Mouse (Mus musculus) heart, adult 8-10 months (tissue): ENCODE results near the gene Ube2s. TPM values are rescaled to one million over a fixed set of nuclear protein-coding genes. Genes with fewer than 3 reads are reported as not detected.
"Not testable (repeated sequence)": the region's sequence is repeated elsewhere in the genome, so short reads cannot be mapped to it uniquely, and the experiment has no call there.

Source experiments
- DNase-seq: peaks from one replicate; pipeline ENCODE4 v3.0.0; 2022; ENCODE audit warnings: low spot score
- total RNA-seq, 4 experiments: library from RNA; stranded (reverse); gene quantifications; 2 replicates each; pipeline ENCODE4 v1.2.4; 2022

Gene Ube2s
- total RNA-seq, 4 experiments from 2014 or later = 76.2 to 103 (median 88.7) TPM

DNA sequence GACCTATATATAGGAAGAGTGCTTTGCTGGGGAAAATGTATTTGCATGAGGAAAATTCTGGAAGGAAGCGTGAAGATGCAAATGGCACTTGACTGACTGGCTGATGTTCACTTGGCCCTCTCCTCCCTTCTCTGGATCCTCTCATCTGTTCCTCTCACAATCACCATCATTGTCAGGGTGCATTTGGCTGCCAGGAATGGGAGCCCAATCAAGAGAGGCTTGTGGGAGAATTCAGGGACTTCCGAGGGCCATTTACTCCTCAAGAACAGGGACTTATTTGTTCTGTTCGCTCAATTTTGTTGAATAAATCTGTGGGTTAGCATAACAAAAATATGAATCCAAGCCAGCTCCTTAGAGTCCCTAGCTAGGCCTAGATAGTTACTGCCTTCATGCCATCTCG, 9.3 kb upstream of the Ube2s start:
- DNase-seq = no peak

DNA sequence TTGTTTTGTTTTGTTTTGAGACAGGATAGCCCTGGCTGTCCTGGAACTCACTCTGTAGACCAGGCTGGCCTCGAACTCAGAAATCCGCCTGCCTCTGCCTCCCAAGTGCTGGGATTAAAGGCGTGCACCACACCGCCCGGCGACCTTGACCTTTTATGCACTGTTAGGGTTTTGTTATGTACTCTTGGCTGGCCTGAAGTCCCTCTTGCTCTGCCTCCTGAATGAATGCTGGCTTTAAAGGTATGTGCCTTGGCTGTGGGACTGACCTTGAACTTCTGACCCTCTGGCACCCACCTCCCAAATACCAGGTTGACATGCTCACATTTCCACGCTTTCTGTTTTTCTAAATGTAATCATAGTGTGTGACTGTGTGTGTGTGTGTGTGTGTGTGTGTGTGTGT, 8.5 kb upstream of the Ube2s start:
- not testable (repeated sequence) for DNase-seq

DNA sequence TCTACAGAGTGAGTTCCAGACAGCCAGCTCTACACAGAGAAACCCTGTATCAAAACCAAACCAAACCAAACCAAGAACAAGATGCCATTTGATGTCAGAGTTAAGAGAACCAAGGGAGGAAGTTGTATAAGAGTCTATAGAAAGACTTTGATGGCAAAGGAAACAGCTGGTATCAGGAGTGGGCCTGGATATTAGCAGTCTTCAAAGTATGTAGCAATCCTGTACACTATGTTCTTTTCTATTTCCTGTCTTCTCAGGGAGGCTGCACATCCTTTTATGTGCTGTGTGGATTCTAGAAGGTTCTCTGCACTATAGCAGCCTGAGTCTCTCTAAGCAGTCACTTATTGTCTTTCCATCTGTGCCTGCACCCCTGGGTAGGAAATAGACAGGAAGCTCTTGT, 4.2 kb upstream of the Ube2s start:
- DNase-seq = no peak

DNA sequence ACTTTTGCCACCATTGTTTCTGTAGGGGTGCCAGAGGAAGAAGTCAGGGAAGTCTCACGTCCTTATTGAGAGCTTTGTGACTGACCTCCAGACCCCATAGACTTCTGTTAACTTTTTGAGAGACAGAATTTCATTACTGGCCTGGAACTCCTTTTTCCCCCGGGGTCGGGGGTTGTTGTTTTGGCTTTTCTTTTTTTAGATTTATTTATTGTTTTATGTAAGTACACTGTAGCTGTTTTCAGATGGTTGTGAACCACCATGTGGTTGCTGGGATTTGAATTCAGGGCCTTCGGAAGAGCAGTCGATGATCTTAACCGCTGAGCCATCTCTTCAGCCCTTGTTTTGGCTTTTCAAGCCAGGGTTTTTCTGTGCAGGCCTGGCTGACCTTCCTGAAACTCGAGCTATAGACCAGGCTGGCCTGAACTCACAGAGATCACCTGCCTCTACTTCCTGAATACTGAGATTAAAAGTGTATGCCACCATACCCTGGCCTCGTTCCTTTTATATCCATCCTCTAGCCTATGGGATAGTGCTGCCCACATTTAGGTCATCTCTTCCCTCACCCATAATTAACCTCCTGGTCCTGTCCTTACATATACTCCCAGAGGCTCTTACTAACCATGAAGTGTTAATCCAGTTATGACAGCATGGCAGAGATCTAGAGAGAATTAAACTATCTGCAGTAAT, 858 bp upstream of the Ube2s start:
- DNase-seq = no peak

DNA sequence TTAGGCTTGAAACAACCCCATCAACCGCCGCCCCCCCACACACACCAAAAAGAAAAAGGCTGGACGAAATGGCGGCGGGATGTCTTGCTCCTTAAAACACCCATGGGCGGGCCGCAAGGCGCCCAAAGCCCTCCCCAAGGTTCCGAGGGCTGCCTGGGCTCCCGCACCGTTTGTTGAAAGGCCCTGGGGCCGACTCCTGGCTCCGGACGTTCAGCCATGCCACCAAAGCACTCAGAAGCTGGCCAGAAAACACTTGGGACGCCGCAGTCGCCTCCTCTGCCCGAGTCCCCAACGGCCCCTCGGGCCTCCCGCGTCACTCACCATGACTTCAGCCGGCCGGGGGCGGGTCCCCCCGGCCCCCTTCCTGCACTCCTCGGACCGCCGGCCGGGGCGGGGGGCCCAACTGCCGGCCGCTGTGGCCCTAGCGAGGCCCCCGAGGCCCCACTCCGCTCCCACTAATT, 518 bp downstream of the Ube2s start:
- DNase-seq = no peak

DNA sequence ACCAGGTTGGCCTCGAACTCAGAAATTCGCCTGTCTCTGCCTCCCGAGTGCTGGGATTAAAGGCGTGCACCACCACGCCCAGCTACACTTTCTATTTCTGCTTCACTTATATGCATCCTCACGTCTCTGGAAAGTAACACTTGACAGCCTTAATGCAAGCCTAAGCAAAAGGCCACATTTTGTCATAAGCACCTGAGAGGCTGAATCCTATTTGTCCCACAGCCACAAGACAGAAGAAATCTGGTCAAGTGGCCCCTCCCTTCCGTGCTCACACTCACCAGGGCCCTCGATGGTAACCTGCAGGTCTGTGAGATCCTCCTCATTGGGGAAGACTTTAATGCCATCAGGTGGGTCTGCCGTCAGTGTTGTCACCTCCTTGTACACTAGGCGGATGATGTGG, 1.3 kb downstream of the Ube2s start:
- not testable (repeated sequence) for DNase-seq

DNA sequence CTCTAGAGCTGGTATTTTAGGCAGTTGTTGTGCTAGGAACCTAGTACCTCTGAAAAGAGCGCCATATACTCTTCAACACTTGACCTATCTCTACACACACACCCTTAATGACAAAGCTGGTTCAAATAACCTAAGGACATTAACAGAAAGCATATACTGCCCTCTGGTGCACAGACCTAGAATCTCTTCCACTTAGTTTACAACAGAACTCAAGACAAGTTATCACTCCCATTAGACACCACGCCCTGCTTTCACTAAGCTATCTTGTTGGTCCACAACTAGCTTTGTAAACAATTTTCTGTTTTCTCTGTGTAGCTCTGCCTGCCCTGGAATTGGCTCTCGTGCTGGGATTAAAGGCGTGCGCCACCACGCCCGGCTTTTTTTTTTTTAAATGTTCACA, 5.7 kb downstream of the Ube2s start:
- DNase-seq = peak; percentile 41

DNA sequence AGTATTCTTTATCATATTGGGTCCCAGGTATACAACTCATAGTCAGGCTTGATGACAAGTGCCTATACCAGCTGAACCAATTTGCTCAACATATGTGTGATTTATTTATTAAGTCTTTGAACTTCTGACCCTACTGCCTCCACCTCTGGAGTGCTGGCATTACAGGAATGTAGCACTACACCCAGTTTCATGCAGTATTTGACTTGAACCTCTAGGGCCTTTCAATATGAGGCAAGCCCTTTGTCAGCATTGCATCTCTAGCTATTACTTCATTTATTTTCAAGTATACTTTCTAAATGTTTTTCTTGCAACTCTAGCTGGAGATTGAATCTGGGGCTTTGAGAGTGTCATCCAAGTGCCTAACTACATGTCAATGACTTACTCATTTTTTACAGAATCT, 10.1 kb downstream of the Ube2s start:
- DNase-seq = no peak

DNA sequence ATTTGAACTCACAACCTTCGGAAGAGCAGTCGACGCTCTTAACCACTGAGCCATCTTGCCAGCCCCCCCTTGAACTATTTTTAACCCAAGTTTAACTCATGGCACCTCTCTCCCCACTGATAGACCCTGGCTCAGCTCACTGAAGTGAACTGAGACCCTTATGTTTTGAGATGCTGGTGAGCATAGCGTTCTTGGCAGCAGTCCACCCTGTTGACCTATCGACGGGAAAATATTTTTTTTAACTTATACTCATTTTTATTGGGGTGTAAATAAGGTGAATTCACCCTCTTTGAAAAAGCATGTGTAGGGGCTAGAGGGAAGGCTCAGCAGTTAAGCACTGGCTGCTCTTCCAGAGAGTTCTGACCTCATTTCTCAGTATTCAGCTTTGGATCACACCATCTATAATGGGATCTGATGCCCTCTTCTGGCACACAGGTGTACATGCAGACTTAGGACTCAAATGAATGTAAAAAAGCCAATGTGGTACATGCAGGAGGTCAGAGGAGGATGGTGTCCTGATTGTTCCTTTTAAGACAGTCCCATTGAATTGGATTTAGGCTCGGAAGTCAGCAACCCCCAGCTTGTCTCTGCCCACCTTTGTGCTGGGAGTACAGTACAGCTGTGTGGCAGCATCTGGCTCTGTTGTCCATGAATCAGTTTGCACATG, 16.5 kb downstream of the Ube2s start:
- peak; percentile 21 for DNase-seq

DNA sequence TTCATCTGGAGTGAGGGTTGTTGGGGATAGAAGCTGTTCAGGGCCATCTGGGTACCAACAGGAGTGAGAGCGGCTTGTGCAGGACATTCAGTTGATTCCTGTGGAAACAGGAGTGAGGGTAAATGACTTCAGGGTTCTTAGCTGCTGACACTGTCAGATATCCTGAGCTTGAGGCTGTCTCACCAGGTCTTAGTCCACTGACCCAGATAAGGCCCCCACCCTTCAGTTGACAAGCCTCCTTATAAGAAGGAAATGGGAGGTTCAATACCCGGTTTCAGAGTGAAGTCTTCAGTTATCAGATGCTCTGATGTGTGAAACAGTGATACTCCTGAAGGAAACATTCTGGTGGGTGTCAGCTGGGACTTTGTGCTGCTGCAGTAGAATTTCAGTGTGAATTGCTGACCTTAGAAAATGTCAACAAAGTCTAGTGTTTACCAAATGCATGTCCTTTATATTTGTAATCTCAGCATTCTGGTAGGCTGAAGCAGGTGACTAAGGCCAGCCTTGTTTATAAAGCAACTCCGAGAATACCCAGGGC, 17.7 kb downstream of the Ube2s start:
- no peak for DNase-seq

DNA sequence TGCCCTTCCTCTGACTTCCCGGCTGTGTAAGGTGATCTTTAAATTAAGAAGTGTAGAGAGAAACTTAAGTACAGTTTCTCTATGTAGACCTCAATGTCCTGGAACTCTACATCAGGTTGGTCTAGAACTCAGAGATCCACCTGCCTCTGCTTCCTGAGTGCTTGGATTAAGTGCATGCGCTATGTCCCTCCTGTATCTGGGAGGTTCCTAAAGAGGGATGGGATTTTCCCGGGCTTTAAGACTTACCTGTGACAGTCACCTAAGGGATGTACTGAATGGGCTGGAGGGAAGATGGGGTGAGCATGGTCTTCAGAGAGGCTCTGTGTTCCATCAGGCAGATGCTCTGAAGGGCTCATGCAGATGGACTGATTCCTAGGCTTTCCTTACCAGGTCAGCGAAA, 18.7 kb downstream of the Ube2s start:
- no peak for DNase-seq

DNA sequence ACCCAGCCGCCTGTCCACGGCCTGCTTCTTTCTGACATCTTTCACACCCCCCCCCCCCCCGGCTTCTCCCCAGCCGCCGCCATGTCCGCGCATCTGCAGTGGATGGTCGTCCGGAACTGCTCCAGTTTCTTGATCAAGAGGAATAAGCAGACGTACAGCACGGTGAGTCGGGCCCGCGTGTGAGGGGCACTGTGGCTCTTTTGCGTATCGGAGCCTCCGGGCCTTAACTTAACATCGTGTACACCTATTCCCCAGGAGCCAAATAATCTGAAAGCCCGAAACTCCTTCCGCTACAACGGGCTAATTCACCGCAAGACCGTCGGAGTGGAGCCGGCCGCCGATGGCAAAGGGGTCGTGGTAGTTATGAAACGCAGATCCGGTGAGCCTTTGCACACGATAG, 19.1 kb downstream of the Ube2s start:
- DNase-seq = not testable (repeated sequence)

DNA sequence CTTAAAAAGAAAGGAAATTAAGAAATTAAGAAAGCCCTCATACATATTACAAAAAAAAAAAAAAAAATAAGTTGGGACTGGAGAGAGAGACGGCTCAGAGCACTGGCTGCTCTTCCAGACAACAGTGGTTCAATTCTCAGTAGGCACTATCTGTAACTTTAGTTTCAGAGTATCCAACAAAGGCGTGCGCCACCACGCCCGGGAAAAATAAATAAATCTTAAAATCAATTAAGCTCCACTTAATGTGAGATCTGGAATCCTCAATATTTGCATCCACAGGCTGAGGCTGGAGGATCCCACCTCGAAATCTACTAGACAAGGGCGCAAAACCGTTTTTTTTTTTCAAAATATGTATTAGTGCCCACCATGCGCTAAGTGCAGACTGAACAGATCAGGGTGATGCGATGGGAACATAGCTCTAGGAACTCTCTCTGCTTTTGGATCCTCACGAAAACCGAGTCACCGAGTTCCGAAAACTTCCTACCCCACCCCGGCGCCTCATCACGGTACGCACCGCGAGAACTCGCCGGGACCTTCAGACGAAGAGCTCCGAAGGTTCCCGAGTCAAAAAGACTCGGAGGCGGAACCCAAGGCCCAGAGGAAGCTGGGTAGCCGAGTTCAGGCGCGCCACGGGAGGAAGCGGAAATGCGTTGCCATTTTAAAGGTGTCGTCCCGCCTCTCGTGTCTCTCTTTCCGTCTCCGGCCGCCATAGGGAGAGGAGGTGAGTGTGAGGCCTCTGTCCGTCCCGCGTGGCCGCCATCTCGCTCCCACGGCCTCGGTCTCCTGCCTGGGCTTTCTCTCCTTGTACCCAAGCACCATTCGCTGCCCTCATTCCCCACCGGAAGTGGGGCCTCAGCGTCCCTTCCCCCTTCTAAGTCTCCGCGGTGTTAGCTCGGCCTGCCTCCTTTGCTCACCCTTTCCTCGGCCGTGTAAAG, 19.8 kb downstream of the Ube2s start, which contains the start of gene Rpl28:
TSS of gene Rpl28 (plus strand) at position 597 of the 935 bp plus-strand sequence.
- peak; percentile 96 for DNase-seq

DNA sequence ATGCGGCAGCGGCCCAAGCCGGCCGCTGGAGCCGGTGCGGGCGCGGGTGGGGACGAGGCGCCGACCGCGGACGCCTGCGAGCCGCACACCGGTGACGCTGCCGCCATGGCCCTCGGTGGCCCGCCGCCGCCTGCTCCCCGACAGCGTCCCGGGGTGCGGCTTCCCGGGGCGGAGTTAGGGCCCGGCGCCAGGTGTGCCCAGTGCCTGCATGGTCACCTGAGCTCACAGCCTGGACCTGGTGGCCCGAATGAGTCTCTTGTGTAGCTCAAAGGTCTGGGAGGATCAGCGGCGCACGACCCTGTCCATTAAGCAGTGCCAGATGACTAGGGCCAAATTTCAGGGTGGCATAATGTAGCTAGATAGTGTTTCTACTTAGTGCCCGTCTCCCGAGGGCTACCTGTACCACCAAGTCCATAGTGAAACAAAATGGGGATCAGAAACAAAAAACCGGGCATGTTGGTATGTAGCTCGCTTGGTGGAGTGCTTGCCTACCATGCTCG, 22.9 kb downstream of the Ube2s start, which contains the start of gene Tmem238:
TSS of gene Tmem238 (minus strand) at position 221 of the 500 bp plus-strand sequence.
- DNase-seq = no peak

DNA sequence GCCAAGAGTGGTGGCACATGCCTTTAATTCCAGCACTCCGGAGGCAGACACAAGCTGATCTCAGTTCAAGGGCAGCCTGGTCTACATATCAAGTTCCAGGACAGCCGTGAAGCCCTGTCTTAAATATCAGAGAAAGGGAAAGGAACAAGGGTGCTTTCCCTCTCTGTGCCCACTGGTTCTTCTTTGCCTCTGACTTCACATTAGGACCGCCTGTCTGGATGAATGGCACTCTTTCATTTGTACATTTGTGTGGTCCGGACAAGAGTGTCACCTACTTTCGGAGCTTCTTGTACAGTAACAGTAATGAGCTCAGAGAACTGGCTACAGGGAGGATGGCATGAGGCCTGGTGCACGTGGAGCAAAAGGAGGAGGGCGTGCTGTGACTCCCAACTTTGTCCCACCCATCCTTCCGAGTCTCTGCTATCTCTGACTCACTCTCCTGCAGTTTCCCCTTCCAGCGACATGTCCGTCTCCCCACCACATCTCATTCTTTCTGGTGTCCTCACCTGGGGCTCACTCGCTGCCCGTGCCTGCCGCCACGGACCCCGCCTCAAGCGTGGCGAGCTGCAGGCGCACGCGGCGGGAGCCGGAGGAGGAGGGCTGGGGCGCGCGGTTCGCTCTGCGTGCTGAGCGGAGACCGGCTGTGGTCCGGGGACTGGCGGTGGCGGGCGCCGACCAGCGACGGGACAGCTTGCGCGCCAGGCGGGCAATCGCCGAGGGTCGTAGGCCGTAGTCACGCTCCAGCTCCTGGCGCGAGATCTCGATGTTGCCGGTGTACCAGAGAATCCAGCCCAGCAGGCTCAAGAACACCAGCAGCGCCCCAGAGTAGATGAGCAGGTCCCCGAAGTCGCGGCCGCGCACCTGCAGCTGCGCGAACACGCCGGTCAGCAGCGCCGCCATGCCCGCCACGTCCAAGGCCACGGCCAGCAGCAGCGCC, 23.6 kb downstream of the Ube2s start:
- peak; percentile 19 for DNase-seq

DNA sequence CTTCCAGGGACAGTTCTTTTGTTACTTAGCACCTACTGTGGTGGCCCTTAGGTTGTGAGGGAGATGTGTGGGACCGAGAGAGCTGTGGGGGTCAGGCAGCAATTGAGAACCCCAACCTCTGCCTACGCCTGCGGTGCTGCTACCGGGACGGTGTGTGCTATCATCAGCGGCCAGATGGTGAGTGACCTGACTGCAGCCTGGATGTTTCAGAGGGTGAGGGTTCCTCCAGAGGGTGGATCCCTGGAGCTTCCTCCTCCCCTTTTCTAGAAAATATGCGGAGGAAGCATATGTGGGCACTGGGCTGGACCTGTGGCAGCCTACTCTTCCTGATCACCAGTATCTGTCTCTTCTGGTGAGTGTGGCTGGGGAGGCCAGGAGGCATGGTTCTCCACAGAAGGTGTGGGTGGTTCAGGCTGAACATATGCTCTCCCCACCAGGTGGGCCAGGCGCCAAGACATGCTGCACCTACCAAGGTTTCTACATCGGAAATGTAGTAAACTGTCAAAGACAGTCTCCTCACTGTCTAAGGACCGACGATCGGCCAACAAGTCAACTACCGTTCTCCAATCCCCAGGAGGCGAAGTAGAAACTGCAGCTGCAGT, 28.6 kb downstream of the Ube2s start:
- DNase-seq = no peak

DNA sequence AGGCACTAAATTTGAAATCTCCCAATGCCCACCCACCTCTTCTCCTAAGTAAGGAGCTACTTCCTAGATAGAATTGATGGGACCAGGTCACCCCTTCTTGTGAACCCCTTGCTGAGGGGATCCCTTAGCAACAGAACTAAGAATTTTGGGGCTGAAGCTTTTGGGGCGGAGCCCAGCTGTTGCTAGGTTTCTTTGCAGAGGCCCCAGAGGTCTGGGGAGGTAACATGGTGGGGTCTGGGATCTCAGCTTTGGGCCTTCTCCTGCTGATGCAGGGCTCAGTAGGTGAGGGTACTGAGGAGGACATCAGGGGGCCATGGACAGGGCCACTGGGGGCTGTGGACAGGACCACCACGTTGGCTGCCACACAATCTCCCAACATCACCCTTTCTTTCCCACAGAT, 29.6 kb downstream of the Ube2s start, which contains the start of the genes Il11 and Tmem190:
TSS of gene Il11 (minus strand) at position 101 of the 400 bp plus-strand sequence.
TSS of gene Tmem190 (plus strand) at position 179 of the 400 bp plus-strand sequence.
- DNase-seq = no peak

DNA sequence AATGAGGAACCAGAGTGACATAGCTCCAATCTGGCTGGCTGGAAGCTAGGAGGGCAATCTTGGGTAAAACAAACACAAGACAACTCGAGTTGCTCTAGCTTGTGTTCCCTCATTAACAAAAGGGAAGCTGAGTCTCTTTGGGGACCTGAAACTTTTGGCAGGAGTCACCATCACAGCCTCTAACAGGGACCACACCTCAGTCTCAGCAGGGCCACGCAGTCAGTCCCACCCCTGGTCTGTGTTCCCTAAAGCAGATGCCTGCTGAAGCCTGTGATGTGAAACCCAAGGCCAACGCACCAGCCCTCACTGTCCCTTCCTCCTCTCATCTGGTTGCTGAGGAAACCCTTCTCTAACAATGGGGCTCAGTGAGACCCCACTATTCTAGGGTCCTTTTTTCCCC, 30.3 kb downstream of the Ube2s start:
- no peak for DNase-seq

DNA sequence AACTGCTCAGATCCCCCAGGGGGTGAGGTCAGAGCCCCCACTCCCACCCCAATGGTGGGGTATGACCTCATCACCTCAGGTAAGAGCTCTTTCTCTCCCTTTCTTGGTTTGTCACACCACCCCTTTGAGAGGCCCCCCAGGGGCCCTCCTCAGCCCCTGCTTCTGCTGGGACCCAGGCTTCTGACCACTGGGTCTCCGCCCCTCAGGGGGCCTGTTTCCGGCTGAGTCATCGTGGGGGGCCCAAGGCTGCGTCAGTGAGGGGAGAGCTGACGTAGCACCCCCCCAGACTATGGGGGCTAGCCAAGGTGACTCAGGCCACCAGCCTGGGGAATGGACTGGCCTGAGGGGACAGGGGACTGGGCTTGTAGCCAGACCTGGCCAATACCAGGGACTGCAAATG, 32.5 kb downstream of the Ube2s start:
- no peak for DNase-seq
